Mouse (Mus musculus): Measurements from ENCODE around the gene Itgal. TPM values are rescaled to one million over a fixed set of nuclear protein-coding genes. Genes with fewer than 3 reads are reported as not detected.

The Itgal gene
- polyA plus RNA-seq, 1 experiment from 2014 or later: 1.5 TPM

Other genes with a start within 250 kb of the Itgal start
- gene Zg16, start 208.9 kb upstream of the Itgal start, polyA plus RNA-seq (2015; fragmentation: Nextera tagmentation; extraction: Ambion mirVana): not detected in 2 replicates
- 4.8 and 6.3 TPM in 2 replicates for gene AI467606, start 204.9 kb upstream of the Itgal start, polyA plus RNA-seq (2015; fragmentation: Nextera tagmentation; extraction: Ambion mirVana)
- gene Qprt, start 174.0 kb upstream of the Itgal start, polyA plus RNA-seq (2015; fragmentation: Nextera tagmentation; extraction: Ambion mirVana): 2.0 and 3.3 TPM in 2 replicates
- 0.61 and 0.67 TPM in 2 replicates for gene Spn, start 158.4 kb upstream of the Itgal start, polyA plus RNA-seq (2015; fragmentation: Nextera tagmentation; extraction: Ambion mirVana)
- 56.4 and 61.8 TPM in 2 replicates for gene Cd2bp2, start 100.2 kb upstream of the Itgal start, polyA plus RNA-seq (2015; fragmentation: Nextera tagmentation; extraction: Ambion mirVana)
- gene Tbc1d10b, start 87.8 kb upstream of the Itgal start, polyA plus RNA-seq (2015; fragmentation: Nextera tagmentation; extraction: Ambion mirVana): 29.4 and 32.5 TPM in 2 replicates
- gene Mylpf, start 87.4 kb upstream of the Itgal start, polyA plus RNA-seq (2015; fragmentation: Nextera tagmentation; extraction: Ambion mirVana): 585 and 767 TPM in 2 replicates
- 41.3 and 42.5 TPM in 2 replicates for gene Zfp553, start 63.2 kb upstream of the Itgal start, polyA plus RNA-seq (2015; fragmentation: Nextera tagmentation; extraction: Ambion mirVana)
- gene Sept1, start 63.1 kb upstream of the Itgal start, polyA plus RNA-seq (2015; fragmentation: Nextera tagmentation; extraction: Ambion mirVana): 22.4 and 23.9 TPM in 2 replicates
- 73.7 and 77.5 TPM in 2 replicates for gene Zfp771, start 52.0 kb upstream of the Itgal start, polyA plus RNA-seq (2015; fragmentation: Nextera tagmentation; extraction: Ambion mirVana)
- gene Dctpp1, start 35.6 kb upstream of the Itgal start, polyA plus RNA-seq (2015; fragmentation: Nextera tagmentation; extraction: Ambion mirVana): 141 and 142 TPM in 2 replicates
- 53.7 and 58.5 TPM in 2 replicates for gene Sephs2, start 22.2 kb upstream of the Itgal start, polyA plus RNA-seq (2015; fragmentation: Nextera tagmentation; extraction: Ambion mirVana)
- gene Zfp768, start 49.3 kb downstream of the Itgal start, polyA plus RNA-seq (2015; fragmentation: Nextera tagmentation; extraction: Ambion mirVana): 16.7 and 17.7 TPM in 2 replicates
- gene Zfp747, start 79.8 kb downstream of the Itgal start, polyA plus RNA-seq (2015; fragmentation: Nextera tagmentation; extraction: Ambion mirVana): 10.6 and 12.3 TPM in 2 replicates
- 5.3 and 6.2 TPM in 2 replicates for gene 9130019O22Rik, start 90.9 kb downstream of the Itgal start, polyA plus RNA-seq (2015; fragmentation: Nextera tagmentation; extraction: Ambion mirVana)
- gene E430018J23Rik, start 97.4 kb downstream of the Itgal start, polyA plus RNA-seq (2015; fragmentation: Nextera tagmentation; extraction: Ambion mirVana): 8.4 and 9.2 TPM in 2 replicates
- 8.9 and 9.2 TPM in 2 replicates for gene Zfp764, start 110.6 kb downstream of the Itgal start, polyA plus RNA-seq (2015; fragmentation: Nextera tagmentation; extraction: Ambion mirVana)
- gene Zfp688, start 125.8 kb downstream of the Itgal start, polyA plus RNA-seq (2015; fragmentation: Nextera tagmentation; extraction: Ambion mirVana): 24.1 and 24.8 TPM in 2 replicates
- 8.0 and 8.8 TPM in 2 replicates for gene Zfp689, start 152.9 kb downstream of the Itgal start, polyA plus RNA-seq (2015; fragmentation: Nextera tagmentation; extraction: Ambion mirVana)
- 46.3 and 55.9 TPM in 2 replicates for gene Prr14, start 163.4 kb downstream of the Itgal start, polyA plus RNA-seq (2015; fragmentation: Nextera tagmentation; extraction: Ambion mirVana)
- 17.1 and 17.3 TPM in 2 replicates for gene Fbrs, start 182.9 kb downstream of the Itgal start, polyA plus RNA-seq (2015; fragmentation: Nextera tagmentation; extraction: Ambion mirVana)
- gene Srcap, start 215.7 kb downstream of the Itgal start, polyA plus RNA-seq (2015; fragmentation: Nextera tagmentation; extraction: Ambion mirVana): 48.6 and 52.4 TPM in 2 replicates
- gene Gm42715, start 223.3 kb downstream of the Itgal start, polyA plus RNA-seq (2015; fragmentation: Nextera tagmentation; extraction: Ambion mirVana): 14.6 and 14.7 TPM in 2 replicates

Measured in embryonic facial prominence, embryonic 15.5 days (tissue).